Mouse (Mus musculus): ENCODE data around the gene Tssk2. TPM values are rescaled to one million over a fixed set of nuclear protein-coding genes. Genes with fewer than 3 reads are reported as not detected.

The Tssk2 gene
- polyA plus RNA-seq, 1 experiment from 2014 or later = not detected

DNA sequence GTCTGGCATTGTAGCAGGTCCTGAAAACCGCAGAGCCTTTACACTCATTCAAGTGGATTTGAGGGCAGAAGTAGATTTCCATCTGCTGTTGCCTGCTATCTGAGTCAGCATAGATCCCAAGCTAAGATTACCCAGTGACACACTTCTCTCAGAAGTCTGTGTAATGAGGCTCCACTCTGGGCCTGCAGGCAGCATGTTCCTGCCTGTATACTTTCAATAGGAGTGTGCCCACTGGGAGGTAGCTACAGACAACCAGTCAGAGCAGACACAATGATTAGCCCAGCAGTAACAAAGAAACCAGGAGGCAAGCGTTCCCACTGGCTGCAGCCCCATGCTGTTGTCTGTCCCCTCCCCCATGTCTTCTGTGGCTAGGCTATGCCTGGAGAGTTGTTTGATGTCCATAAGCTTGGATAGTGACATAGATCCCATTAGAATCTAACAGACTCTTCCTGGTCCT, 51.0 kb downstream of the Tssk2 start:
- no peaks in the 10 kb centered on the region for H3K27me3 ChIP-seq (ENCODE audit: control insufficient read depth, insufficient read depth, low read depth, low read length)
- ATAC-seq (ENCODE audit: low read depth) = no peak
- WGBS = 42% methylated on average over 2 of the region's 2 CpGs

More for the DNA sequence above, 51.0 kb downstream of the Tssk2 start:
- no peak overlapping the region for H3K27ac ChIP-seq (ENCODE audit: low read length)
- no peaks in the 10 kb centered on the region for H3K36me3 ChIP-seq (ENCODE audit: control insufficient read depth, insufficient read depth, low read length)
- H3K9me3 ChIP-seq (ENCODE audit: control insufficient read depth, low read length) = no peaks in the 10 kb centered on the region
- no peak overlapping the region for H3K4me3 ChIP-seq (ENCODE audit: low read length)
- H3K4me1 ChIP-seq (replicated peaks; ENCODE audit: control insufficient read depth, insufficient read depth, low read length) = peaks cover 2% of the 10 kb centered on the region; the same call in 1 of the 2 replicates
- no peak overlapping the region for H3K4me2 ChIP-seq (ENCODE audit: low read depth, low read length)
- 0 out of 2 replicates have a peak overlapping the region, but pooled peaks have one; percentile 4 for H3K9ac ChIP-seq (ENCODE audit: low read length)

Other genes starting within 250 kb of the Tssk2 start
- 46.0 and 47.1 TPM in 2 replicates for gene Med15, start 165.7 kb upstream of the Tssk2 start, polyA plus RNA-seq (2015; fragmentation: Nextera tagmentation; extraction: Ambion mirVana)
- gene Klhl22, start 139.0 kb upstream of the Tssk2 start, polyA plus RNA-seq (2015; fragmentation: Nextera tagmentation; extraction: Ambion mirVana) = 59.0 and 62.8 TPM in 2 replicates
- 12.4 and 13.9 TPM in 2 replicates for gene Scarf2, start 101.4 kb upstream of the Tssk2 start, polyA plus RNA-seq (2015; fragmentation: Nextera tagmentation; extraction: Ambion mirVana)
- gene B830017H08Rik, start 65.5 kb upstream of the Tssk2 start, polyA plus RNA-seq (2015; fragmentation: Nextera tagmentation; extraction: Ambion mirVana) = not detected in 2 replicates
- 4.1 and 4.5 TPM in 2 replicates for gene Car15, start 60.3 kb upstream of the Tssk2 start, polyA plus RNA-seq (2015; fragmentation: Nextera tagmentation; extraction: Ambion mirVana)
- 0.29 and 0.33 TPM in 2 replicates for gene Gm20518, start 7.0 kb upstream of the Tssk2 start, polyA plus RNA-seq (2015; fragmentation: Nextera tagmentation; extraction: Ambion mirVana)
- gene Tssk1, start 4.4 kb upstream of the Tssk2 start, polyA plus RNA-seq (2015; fragmentation: Nextera tagmentation; extraction: Ambion mirVana) = 0.08 TPM in 1 of 2 replicates, not detected in the other
- gene Dgcr2, start 75 bp upstream of the Tssk2 start, polyA plus RNA-seq (2015; fragmentation: Nextera tagmentation; extraction: Ambion mirVana) = 87.9 and 89.2 TPM in 2 replicates
- 39.9 and 42.0 TPM in 2 replicates for gene Ess2, start 12.7 kb downstream of the Tssk2 start, polyA plus RNA-seq (2015; fragmentation: Nextera tagmentation; extraction: Ambion mirVana)
- gene Gsc2, start 16.4 kb downstream of the Tssk2 start, polyA plus RNA-seq (2015; fragmentation: Nextera tagmentation; extraction: Ambion mirVana) = not detected in 2 replicates
- gene Slc25a1, start 29.6 kb downstream of the Tssk2 start, polyA plus RNA-seq (2015; fragmentation: Nextera tagmentation; extraction: Ambion mirVana) = 64.3 and 68.8 TPM in 2 replicates
- gene Vpreb2, start 81.8 kb downstream of the Tssk2 start, polyA plus RNA-seq (2015; fragmentation: Nextera tagmentation; extraction: Ambion mirVana) = not detected in 2 replicates
- 78.5 and 79.2 TPM in 2 replicates for gene Dgcr6, start 154.2 kb downstream of the Tssk2 start, polyA plus RNA-seq (2015; fragmentation: Nextera tagmentation; extraction: Ambion mirVana)
- gene Prodh, start 191.6 kb downstream of the Tssk2 start, polyA plus RNA-seq (2015; fragmentation: Nextera tagmentation; extraction: Ambion mirVana) = 12.5 and 13.4 TPM in 2 replicates
- 0.35 TPM in 2 replicates for gene Rtn4r, start 229.0 kb downstream of the Tssk2 start, polyA plus RNA-seq (2015; fragmentation: Nextera tagmentation; extraction: Ambion mirVana)

Measured in lung, embryonic 16.5 days (tissue).